Mouse (Mus musculus): ENCODE measurements around the gene Gm13212. TPM values are rescaled to one million over a fixed set of nuclear protein-coding genes. Genes with fewer than 3 reads are reported as not detected.
"Not testable (repeated sequence)": the region's sequence is repeated elsewhere in the genome, so short reads cannot be mapped to it uniquely, and the experiment has no call there.

The Gm13212 gene
- polyA plus RNA-seq (2014; fragmentation: Nextera tagmentation; extraction: Ambion mirVana) = 4.1 and 4.4 TPM in 2 replicates

- not testable (repeated sequence) for H3K9me3 ChIP-seq (ENCODE audit: control insufficient read depth, low read length); H3K27me3 ChIP-seq (replicated peaks; ENCODE audit: control insufficient read depth, insufficient read depth, low read length); H3K27ac ChIP-seq (ENCODE audit: low read depth); H3K36me3 ChIP-seq (ENCODE audit: control insufficient read depth, insufficient read depth, low read length); H3K9ac ChIP-seq (ENCODE audit: low read length); ATAC-seq (replicated peaks; ENCODE audit: low FRiP score, low TSS enrichment, low read depth); H3K4me1 ChIP-seq (replicated peaks; ENCODE audit: control insufficient read depth, insufficient read depth, low read length)
- peak; percentile 52 for DNase-seq (ENCODE audit: low spot score)
- peak within 1 kb of the TSS; percentile 35 for H3K4me2 ChIP-seq (ENCODE audit: low read length)
- H3K4me3 ChIP-seq (ENCODE audit: low read depth, low read length) = peak within 1 kb of the TSS; percentile 23
- WGBS = 16% methylated on average over 11 of the region's 11 CpGs
These were observed at the start of gene Gm13212 for GRCm38 (mm10) chr4:145585078-145585477. TSS of gene Gm13212 (plus strand) at chr4:145585166.

- ATAC-seq (replicated peaks; ENCODE audit: low FRiP score, low TSS enrichment, low read depth); H3K27me3 ChIP-seq (replicated peaks; ENCODE audit: control insufficient read depth, insufficient read depth, low read length); H3K4me1 ChIP-seq (replicated peaks; ENCODE audit: control insufficient read depth, insufficient read depth, low read length); H3K27ac ChIP-seq (ENCODE audit: low read depth); DNase-seq (ENCODE audit: low spot score); H3K36me3 ChIP-seq (ENCODE audit: control insufficient read depth, insufficient read depth, low read length); H3K4me3 ChIP-seq (ENCODE audit: low read depth, low read length); H3K9me3 ChIP-seq (ENCODE audit: control insufficient read depth, low read length); H3K9ac ChIP-seq (ENCODE audit: low read length); H3K4me2 ChIP-seq (ENCODE audit: low read length): not testable (repeated sequence)
- 79% methylated on average over 5 of the region's 5 CpGs for WGBS
These were observed 41.1 kb upstream of the Gm13212 start for GRCm38 (mm10) chr4:145543861-145544260.

- not testable (repeated sequence) for DNase-seq (ENCODE audit: low spot score); H3K4me3 ChIP-seq (ENCODE audit: low read depth, low read length); H3K9me3 ChIP-seq (ENCODE audit: control insufficient read depth, low read length); H3K9ac ChIP-seq (ENCODE audit: low read length); H3K4me1 ChIP-seq (replicated peaks; ENCODE audit: control insufficient read depth, insufficient read depth, low read length); ATAC-seq (replicated peaks; ENCODE audit: low FRiP score, low TSS enrichment, low read depth); H3K36me3 ChIP-seq (ENCODE audit: control insufficient read depth, insufficient read depth, low read length); H3K27me3 ChIP-seq (replicated peaks; ENCODE audit: control insufficient read depth, insufficient read depth, low read length); H3K27ac ChIP-seq (ENCODE audit: low read depth); H3K4me2 ChIP-seq (ENCODE audit: low read length)
- 32% methylated on average over 2 of the region's 2 CpGs for WGBS
These were observed 39.9 kb upstream of the Gm13212 start for GRCm38 (mm10) chr4:145545106-145545505.

GRCm38 (mm10) chr4:145545734-145546349, 39.1 kb upstream of the Gm13212 start:
- not testable (repeated sequence) for H3K36me3 ChIP-seq (ENCODE audit: control insufficient read depth, insufficient read depth, low read length); DNase-seq (ENCODE audit: low spot score); H3K4me2 ChIP-seq (ENCODE audit: low read length); H3K9me3 ChIP-seq (ENCODE audit: control insufficient read depth, low read length); ATAC-seq (replicated peaks; ENCODE audit: low FRiP score, low TSS enrichment, low read depth); H3K4me3 ChIP-seq (ENCODE audit: low read depth, low read length); H3K9ac ChIP-seq (ENCODE audit: low read length); H3K27ac ChIP-seq (ENCODE audit: low read depth); H3K27me3 ChIP-seq (replicated peaks; ENCODE audit: control insufficient read depth, insufficient read depth, low read length); H3K4me1 ChIP-seq (replicated peaks; ENCODE audit: control insufficient read depth, insufficient read depth, low read length)
- 73% methylated on average over 6 of the region's 6 CpGs for WGBS

GRCm38 (mm10) chr4:145546477-145546876, 38.5 kb upstream of the Gm13212 start:
- H3K9me3 ChIP-seq (ENCODE audit: control insufficient read depth, low read length); ATAC-seq (replicated peaks; ENCODE audit: low FRiP score, low TSS enrichment, low read depth); H3K36me3 ChIP-seq (ENCODE audit: control insufficient read depth, insufficient read depth, low read length); H3K9ac ChIP-seq (ENCODE audit: low read length); H3K4me2 ChIP-seq (ENCODE audit: low read length); H3K27ac ChIP-seq (ENCODE audit: low read depth); DNase-seq (ENCODE audit: low spot score); H3K4me3 ChIP-seq (ENCODE audit: low read depth, low read length); H3K27me3 ChIP-seq (replicated peaks; ENCODE audit: control insufficient read depth, insufficient read depth, low read length); H3K4me1 ChIP-seq (replicated peaks; ENCODE audit: control insufficient read depth, insufficient read depth, low read length): not testable (repeated sequence)
- 96% methylated on average over 3 of the region's 3 CpGs for WGBS

- no peak overlapping the region for H3K9ac ChIP-seq (ENCODE audit: low read length)
- DNase-seq (ENCODE audit: low spot score) (no peak), ATAC-seq (replicated peaks; ENCODE audit: low FRiP score, low TSS enrichment, low read depth) (no peak)
- H3K4me3 ChIP-seq (ENCODE audit: low read depth, low read length) = no peak overlapping the region
- no peaks in the 10 kb centered on the region for H3K9me3 ChIP-seq (ENCODE audit: control insufficient read depth, low read length)
- no peak overlapping the region for H3K4me2 ChIP-seq (ENCODE audit: low read length)
- H3K4me1 ChIP-seq (replicated peaks; ENCODE audit: control insufficient read depth, insufficient read depth, low read length) = no peaks in the 10 kb centered on the region
- WGBS = 79% methylated on average over 1 of the region's 1 CpGs
- no peak overlapping the region for H3K27ac ChIP-seq (ENCODE audit: low read depth)
- H3K27me3 ChIP-seq (replicated peaks; ENCODE audit: control insufficient read depth, insufficient read depth, low read length) = no peaks in the 10 kb centered on the region
- H3K36me3 ChIP-seq (ENCODE audit: control insufficient read depth, insufficient read depth, low read length) = no peaks in the 10 kb centered on the region
These were observed 28.3 kb upstream of the Gm13212 start for GRCm38 (mm10) chr4:145556680-145557079.

- ATAC-seq (replicated peaks; ENCODE audit: low FRiP score, low TSS enrichment, low read depth) = no peak
- H3K9ac ChIP-seq (ENCODE audit: low read length) = no peak overlapping the region
- 42% methylated on average over 3 of the region's 3 CpGs for WGBS
- no peak for DNase-seq (ENCODE audit: low spot score)
- no peak overlapping the region for H3K4me2 ChIP-seq (ENCODE audit: low read length)
- H3K4me3 ChIP-seq (ENCODE audit: low read depth, low read length) = no peak overlapping the region
- H3K27ac ChIP-seq (ENCODE audit: low read depth) = no peak overlapping the region
- no peaks in the 10 kb centered on the region for H3K27me3 ChIP-seq (replicated peaks; ENCODE audit: control insufficient read depth, insufficient read depth, low read length)
- H3K9me3 ChIP-seq (ENCODE audit: control insufficient read depth, low read length) = no peaks in the 10 kb centered on the region
- H3K36me3 ChIP-seq (ENCODE audit: control insufficient read depth, insufficient read depth, low read length) = no peaks in the 10 kb centered on the region
- H3K4me1 ChIP-seq (replicated peaks; ENCODE audit: control insufficient read depth, insufficient read depth, low read length) = no peaks in the 10 kb centered on the region
These were observed 25.4 kb upstream of the Gm13212 start for GRCm38 (mm10) chr4:145559505-145560099.

GRCm38 (mm10) chr4:145564111-145564821, 20.7 kb upstream of the Gm13212 start:
- H3K36me3 ChIP-seq (ENCODE audit: control insufficient read depth, insufficient read depth, low read length) = no peaks in the 10 kb centered on the region
- H3K4me3 ChIP-seq (ENCODE audit: low read depth, low read length) = no peak overlapping the region
- H3K27ac ChIP-seq (ENCODE audit: low read depth) = no peak overlapping the region
- H3K4me2 ChIP-seq (ENCODE audit: low read length) = no peak overlapping the region
- 74% methylated on average over 3 of the region's 3 CpGs for WGBS
- H3K4me1 ChIP-seq (replicated peaks; ENCODE audit: control insufficient read depth, insufficient read depth, low read length) = no peaks in the 10 kb centered on the region
- ATAC-seq (replicated peaks; ENCODE audit: low FRiP score, low TSS enrichment, low read depth) = no peak
- DNase-seq (ENCODE audit: low spot score) = no peak
- H3K9ac ChIP-seq (ENCODE audit: low read length) = no peak overlapping the region
- no peaks in the 10 kb centered on the region for H3K27me3 ChIP-seq (replicated peaks; ENCODE audit: control insufficient read depth, insufficient read depth, low read length)
- no peaks in the 10 kb centered on the region for H3K9me3 ChIP-seq (ENCODE audit: control insufficient read depth, low read length)

Data from intestine, embryonic 14.5 days (tissue).